Mouse (Mus musculus) 416B (cell line): ENCODE measurements around the gene Trhde.

Experiments used
- DNase-seq: peaks from one replicate; pipeline ENCODE4 v3.0.0; 2011; ENCODE audit warnings: low read depth

Trhde gene

GRCm38 (mm10) chr10:114802161-114802651, at the start of gene Trhde:
TSS of gene Trhde (minus strand) at chr10:114802307.
- DNase-seq = no peak

- no peak for DNase-seq
Observed at GRCm38 (mm10) chr10:114841966-114842365, 39.9 kb upstream of the Trhde start.

DNA sequence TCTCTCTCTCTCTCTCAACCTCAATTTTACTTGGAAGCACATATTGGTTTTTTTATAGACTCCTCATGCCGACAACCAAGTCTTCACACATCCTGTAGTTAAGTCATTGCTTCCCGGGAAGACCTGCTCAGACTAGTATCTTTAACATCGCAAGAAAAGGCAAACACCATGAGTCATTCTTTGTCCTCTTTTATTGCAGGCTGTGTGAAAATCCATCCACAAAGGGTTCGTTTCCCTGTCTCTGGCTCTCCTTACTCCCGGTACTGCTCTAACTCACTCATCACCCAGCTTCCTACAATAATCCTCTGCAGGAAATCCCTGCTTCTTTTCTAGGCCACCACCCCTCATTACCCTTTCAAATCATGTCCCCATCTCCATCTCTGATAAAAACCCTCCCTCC, 39.3 kb upstream of the Trhde start:
- DNase-seq = no peak

GRCm38 (mm10) chr10:114831313-114831712, 29.2 kb upstream of the Trhde start:
- DNase-seq = no peak

DNA sequence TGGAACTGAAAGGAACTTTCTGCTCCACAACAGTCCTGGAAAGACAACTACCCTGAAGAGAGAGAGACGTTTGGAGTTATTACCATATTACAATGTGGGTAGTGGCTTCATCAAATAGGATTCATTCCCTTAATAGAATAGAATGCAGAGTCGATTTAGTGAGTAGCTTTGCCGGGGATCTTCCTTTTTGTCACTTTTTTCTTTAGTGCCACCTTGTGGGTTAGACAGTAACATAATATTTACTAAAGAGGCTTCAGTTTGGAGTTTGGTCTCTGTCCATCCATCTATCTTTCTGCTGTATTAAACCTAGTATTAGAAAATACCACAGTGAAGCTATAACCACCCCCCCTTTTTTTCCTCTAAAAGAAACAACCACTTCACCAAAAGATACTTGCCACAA, 6.7 kb upstream of the Trhde start:
- DNase-seq = no peak

GRCm38 (mm10) chr10:114805884-114806283, 3.8 kb upstream of the Trhde start:
- DNase-seq = no peak

- no peak for DNase-seq
Observed at GRCm38 (mm10) chr10:114801457-114802160, 498 bp downstream of the Trhde start.

DNA sequence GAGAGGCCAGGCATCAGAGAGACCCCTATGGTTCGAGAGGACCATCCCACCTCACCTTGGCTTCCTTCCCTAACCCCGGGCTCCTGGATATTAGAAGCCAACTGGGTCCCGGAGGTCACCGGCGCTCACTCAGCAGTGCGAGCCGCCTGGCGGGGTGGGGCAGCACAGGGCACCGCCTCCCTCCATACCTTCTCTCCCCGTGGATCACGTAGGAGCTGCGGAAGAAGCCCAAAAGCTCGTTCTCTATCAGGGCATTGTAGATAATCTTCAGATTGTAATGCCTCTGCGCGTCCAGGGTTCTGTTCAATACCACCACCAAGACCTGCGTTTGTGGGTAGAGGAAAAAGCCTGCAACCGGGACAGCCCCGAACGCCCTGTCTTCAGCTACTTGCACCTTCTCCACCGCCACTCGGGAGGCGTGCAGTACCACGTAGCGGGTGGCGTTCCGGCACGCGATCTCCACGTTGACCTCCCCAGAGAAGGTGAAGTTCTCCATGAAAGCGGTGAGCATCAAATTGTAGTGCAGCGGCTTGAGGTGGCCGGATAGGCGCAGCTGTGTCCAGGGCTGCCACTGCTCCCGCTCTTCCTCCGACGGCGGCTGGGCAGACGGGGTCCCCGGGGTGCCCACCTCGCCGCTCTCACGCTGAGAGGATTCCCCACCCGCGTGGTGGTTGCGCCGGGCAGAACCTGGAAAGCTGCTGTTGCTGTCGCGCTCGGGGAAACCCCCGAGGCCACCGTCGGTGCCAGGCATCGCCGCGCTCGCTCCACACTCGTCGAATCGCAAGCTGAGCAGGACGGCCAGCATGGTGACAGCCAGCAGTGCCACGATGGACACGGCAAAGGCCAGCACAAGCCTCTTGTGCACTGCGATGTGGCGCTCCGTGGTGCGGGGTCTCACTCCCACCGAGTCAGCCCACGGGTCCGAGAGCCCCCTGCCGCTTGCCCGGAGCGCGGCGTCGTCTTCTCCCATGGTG, 1.5 kb downstream of the Trhde start:
- no peak for DNase-seq

- DNase-seq = no peak
Observed at GRCm38 (mm10) chr10:114799481-114799880, 2.6 kb downstream of the Trhde start.

DNA sequence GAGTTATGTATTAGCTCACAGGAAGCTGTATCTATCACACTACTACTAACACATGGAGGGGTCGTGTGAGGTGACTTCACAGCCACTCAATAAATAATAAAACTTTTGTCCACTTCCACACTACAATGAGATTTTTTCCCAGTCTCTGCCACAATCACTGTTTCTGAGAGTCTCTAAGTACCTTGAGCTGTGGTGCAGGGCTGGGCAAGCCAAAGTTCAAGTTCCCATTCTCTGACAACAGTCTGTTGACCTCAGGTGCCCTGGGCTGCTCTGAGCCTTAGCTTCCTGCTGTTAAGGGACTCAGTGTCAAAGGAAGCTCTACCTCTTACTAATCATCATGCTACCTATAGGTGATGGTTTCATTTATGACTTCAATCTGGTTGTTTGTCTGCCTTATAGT, 3.3 kb downstream of the Trhde start:
- no peak for DNase-seq

GRCm38 (mm10) chr10:114798218-114798617, 3.9 kb downstream of the Trhde start:
- no peak for DNase-seq

DNA sequence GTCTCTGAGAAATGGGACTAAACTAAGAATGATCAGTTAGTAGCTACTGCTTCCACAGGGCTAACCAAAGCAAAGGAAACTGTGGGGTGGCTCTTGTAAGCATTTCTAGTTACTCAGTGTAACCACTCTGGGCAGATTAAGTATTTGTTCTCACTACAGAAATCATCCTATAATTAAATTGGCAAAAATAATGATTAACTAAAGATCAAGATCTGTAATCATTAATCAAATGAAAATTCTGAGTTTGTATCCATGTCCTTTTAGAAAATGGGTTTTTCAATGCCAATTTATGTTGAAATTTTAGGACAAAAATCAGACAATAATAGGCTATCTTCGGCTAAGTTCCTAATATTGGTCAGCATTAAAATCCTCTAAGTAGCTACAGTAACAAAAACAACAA, 4.4 kb downstream of the Trhde start:
- no peak for DNase-seq

DNA sequence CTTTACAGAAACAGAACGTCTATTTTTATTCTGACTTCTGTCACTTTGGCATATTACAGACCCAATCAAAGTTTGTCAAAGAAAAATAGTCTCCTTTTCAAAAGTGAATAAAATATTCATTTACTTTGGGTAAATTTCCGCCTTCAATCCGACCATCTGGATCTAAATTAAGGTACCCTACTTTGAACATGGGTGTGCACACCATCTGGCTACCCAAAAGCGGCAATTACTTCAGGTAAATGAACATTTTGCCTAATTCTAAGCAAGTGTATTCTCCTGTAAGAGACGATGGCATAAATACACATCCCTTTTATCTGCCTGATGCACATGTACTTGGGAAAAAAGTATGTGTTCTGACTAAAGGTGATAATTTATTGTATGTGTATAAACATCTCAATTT, 5.2 kb downstream of the Trhde start:
- DNase-seq = no peak

GRCm38 (mm10) chr10:114794214-114794613, 7.9 kb downstream of the Trhde start:
- DNase-seq = no peak

DNA sequence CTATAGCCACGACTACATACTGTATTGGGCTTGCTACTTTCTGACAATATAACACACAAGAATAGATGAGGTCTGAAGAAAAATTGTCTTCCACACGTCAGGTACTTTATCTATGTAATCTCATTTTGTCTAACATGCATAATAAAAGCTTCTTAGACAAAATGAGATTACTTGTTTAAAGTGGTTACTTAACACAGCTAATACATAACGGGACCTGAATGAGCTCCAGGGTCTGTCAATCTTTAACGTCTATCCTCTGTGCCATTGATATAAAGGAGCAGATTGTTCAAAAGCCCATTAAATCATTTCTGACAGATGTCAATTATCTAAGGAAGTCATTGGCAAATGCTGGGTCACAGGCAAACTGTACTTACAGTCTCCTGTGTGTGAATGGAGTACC, 36.2 kb downstream of the Trhde start:
- DNase-seq = no peak

GRCm38 (mm10) chr10:114762125-114762524, 40.0 kb downstream of the Trhde start:
- DNase-seq = no peak

DNA sequence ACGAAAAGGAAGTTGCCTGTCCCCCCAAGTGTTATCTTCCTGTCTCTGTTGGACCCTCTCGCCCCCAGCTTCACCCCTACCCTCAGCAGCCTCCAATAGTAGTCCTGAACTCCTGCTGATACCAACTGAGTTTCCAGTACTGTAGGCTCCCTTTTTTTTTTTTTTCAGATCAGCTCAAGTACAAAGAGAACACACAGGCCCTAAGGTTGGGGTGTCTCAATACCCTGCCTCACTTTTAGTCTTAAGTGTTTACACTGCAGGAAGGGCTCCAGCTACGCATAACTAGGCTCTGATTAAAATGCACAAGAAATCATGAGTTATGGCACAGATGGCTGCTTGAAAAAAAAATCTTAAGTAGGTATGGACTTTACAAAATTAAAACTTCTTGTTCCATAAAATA, 42.9 kb downstream of the Trhde start:
- no peak for DNase-seq

GRCm38 (mm10) chr10:114758614-114759013, 43.5 kb downstream of the Trhde start:
- no peak for DNase-seq

DNA sequence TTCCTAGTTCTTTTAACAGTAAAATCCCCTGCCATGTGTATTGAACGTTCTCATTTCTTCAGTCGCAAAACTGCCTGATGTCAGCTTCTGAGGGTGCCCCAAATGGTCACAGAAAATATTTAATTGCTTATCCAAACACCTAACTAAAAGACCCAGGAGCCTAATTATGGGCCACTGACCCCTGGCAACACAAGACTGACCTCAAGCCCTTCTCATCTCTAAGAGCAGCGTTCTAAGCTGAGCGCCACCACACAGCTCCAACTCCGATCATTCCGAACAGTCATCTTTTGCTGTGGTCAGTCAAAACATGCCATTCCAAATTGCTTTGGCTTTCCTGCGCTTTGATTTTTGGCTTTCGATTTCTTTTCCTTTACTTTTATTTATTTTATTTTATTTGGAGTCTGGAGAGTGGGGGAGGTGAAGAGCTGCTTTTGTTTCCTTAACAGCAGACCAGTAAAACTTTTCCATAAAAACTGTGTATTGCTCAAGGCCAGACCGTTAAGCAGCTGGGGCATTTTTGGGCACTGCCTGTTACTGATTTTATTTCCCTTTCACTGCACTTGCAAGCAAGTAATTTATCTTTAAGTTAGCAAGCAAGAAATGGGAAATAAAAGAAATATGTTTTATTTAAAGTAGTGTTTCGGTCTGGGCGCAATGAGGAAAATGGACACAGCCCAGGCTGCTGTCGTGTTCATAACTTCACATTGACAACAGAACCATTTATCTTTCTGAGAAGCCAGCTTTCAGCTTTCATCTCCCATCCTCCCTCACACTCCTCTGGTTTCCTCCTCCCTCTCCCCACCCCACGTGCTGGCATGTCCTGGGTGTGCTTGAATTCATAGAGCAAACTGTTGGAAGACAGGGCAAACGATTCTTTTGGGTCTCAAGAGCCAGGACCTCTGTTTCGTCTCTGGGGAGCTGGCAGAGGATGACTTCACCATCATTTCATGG, 59.1 kb downstream of the Trhde start:
- DNase-seq = no peak

GRCm38 (mm10) chr10:114739916-114740315, 62.2 kb downstream of the Trhde start:
- no peak for DNase-seq

- DNase-seq = no peak
Observed at GRCm38 (mm10) chr10:114737581-114737980, 64.5 kb downstream of the Trhde start.

GRCm38 (mm10) chr10:114736377-114736776, 65.7 kb downstream of the Trhde start:
- no peak for DNase-seq
